Mouse (Mus musculus) G1E (cell line): Measurements from ENCODE around the gene Sacs. TPM values are rescaled to one million over a fixed set of nuclear protein-coding genes. Genes with fewer than 3 reads are reported as not detected.
A peak's percentile ranks its signal among the peaks of the same experiment; 100 is the strongest.
"Not testable (repeated sequence)": the region's sequence is repeated elsewhere in the genome, so short reads cannot be mapped to it uniquely, and the experiment has no call there.

Experiments used
- ATAC-seq: 2 replicates; pipeline ENCODE4 v1.8.0; 2016; ENCODE audit warnings: mild to moderate bottlenecking; ENCODE audit not compliant: insufficient number of reproducible peaks, poor library complexity, low FRiP score, severe bottlenecking; ENCODE audit errors: extremely low read depth
- DNase-seq: peaks from one replicate; pipeline ENCODE4 v3.0.0; 2012; ENCODE audit warnings: low spot score
- H3K27me3 ChIP-seq: 2 replicates; pipeline ENCODE4 v1.6.1; 2012; ENCODE audit warnings: mild to moderate bottlenecking, low read length, inconsistent platforms; ENCODE audit not compliant: insufficient read depth
- H3K36me3 ChIP-seq: replicated peaks from 2 replicates; pipeline ENCODE3; 2012; ENCODE audit warnings: mild to moderate bottlenecking, inconsistent platforms
- H3K4me1 ChIP-seq: 2 replicates; pipeline ENCODE4 v1.6.1; 2012; ENCODE audit warnings: low read depth, low read length, inconsistent platforms, mixed read lengths; ENCODE audit not compliant: insufficient read depth
- H3K4me3 ChIP-seq: 2 replicates; pipeline ENCODE4 v1.5.1; 2012; ENCODE audit warnings: low read depth, mild to moderate bottlenecking, inconsistent platforms, low read length, moderate library complexity, mixed read lengths
- H3K9me3 ChIP-seq: replicated peaks from 2 replicates; pipeline ENCODE4 v1.6.1; 2012; ENCODE audit warnings: inconsistent platforms
- CTCF ChIP-seq: IDR thresholded peaks from 2 replicates; pipeline ENCODE4 v1.5.1; 2012; ENCODE audit warnings: low read depth, low read length, inconsistent platforms, mixed read lengths
- GATA1 ChIP-seq: IDR thresholded peaks from 2 replicates; pipeline ENCODE4 v1.6.1; 2012; ENCODE audit warnings: borderline replicate concordance, low read length, inconsistent platforms, mixed read lengths
- GATA2 ChIP-seq: IDR thresholded peaks from 2 replicates; pipeline ENCODE4 v1.6.1; 2012; ENCODE audit warnings: low read depth, low read length, inconsistent platforms, borderline replicate concordance
- POLR2AphosphoS5 ChIP-seq: IDR thresholded peaks from 2 replicates; pipeline ENCODE4 v1.6.1; 2012; ENCODE audit warnings: low read depth, low read length, inconsistent platforms; ENCODE audit not compliant: insufficient replicate concordance
- TAL1 ChIP-seq: conservative IDR thresholded peaks from 2 replicates; pipeline ENCODE4 v1.6.1; 2012; ENCODE audit warnings: low read depth, low read length, inconsistent platforms, mixed read lengths
- polyA plus RNA-seq: library from polyadenylated mRNA; stranded (reverse); fragments of >175 nt; gene quantifications from 2 replicates; pipeline ENCODE4 v1.2.3, GENCODE M21; 2012
- total RNA-seq, 2 experiments: library from RNA; stranded (forward) in 1 of 2; stranded (reverse) in 1 of 2; fragments of 200-1000 nt in 1 of 2; fragments of >200 nt in 1 of 2; fragmentation: Nextera tagmentation in 1 of 2; gene quantifications; 2 replicates each; pipeline ENCODE4 v1.2.3; 2014 to 2017

Sacs gene
- total and polyA plus RNA-seq, 3 experiments: 0.53 to 23.3 (median 19.0) TPM

DNA sequence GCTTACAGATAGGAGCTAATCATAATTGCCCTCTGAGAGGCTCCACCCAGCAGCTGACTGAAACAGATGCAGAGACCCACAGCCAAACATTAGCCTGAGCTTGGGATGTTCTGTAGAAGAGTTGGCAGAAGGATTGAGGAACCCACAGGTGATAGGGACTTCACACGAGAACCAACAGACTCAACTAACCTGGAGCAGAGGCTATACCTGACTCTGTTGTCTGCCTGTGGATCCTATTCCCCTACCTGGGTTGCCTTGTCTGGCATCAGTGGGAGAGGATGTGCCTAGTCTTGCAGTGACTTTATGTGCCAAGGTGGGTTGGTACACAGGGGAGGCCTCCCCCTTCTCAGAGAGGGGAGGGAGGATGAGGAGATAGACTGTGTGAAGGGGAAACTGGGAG, 5.7 kb upstream of the Sacs start:
- ATAC-seq (no peak), DNase-seq (no peak)
- TF ChIP-seq CTCF: no peak
- no peak for TF ChIP-seq GATA2
- no peak for TF ChIP-seq GATA1
- no peak for TF ChIP-seq POLR2AphosphoS5
- TF ChIP-seq TAL1: no peak
- H3K4me1 ChIP-seq: no peaks in the 10 kb centered on the region
- H3K9me3 ChIP-seq: no peaks in the 10 kb centered on the region
- no peak overlapping the region for H3K4me3 ChIP-seq
- H3K27me3 ChIP-seq: 0 out of 2 replicates have a peak, but pooled peaks cover 7% of the 10 kb centered on the region
- H3K36me3 ChIP-seq: no peaks in the 10 kb centered on the region

- ATAC-seq (no peak), DNase-seq (no peak)
- H3K36me3 ChIP-seq: no peaks in the 10 kb centered on the region
- H3K27me3 ChIP-seq: peaks cover 9% of the 10 kb centered on the region
- no peak for TF ChIP-seq GATA1
- TF ChIP-seq GATA2: no peak
- TF ChIP-seq TAL1: no peak
- no peak for TF ChIP-seq CTCF
- TF ChIP-seq POLR2AphosphoS5: no peak
- no peaks in the 10 kb centered on the region for H3K4me1 ChIP-seq
- no peaks in the 10 kb centered on the region for H3K9me3 ChIP-seq
- H3K4me3 ChIP-seq: no peak overlapping the region
Observed at GRCm38 (mm10) chr14:61134381-61135030, 3.8 kb upstream of the Sacs start.

DNA sequence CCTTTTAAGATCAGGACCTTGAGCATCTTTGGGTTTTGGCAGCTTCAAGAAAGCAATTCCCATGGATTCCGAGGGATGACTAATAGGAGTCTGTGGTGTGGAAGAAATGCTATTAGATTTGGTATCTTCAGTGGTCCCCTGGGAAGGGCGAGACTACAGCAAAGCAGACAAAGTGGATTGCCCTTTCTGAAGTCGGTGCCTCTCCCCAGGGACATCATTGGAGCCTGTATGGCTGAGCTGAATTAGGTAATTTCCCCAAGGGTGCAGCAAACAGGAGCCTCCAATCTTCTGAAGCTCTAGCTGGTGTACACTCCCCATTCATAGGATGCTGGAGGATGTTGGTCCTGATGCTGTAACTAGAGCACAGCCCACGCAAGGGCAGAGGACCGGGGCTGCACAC, 847 bp upstream of the Sacs start:
- no peak overlapping the region for H3K4me3 ChIP-seq
- H3K36me3 ChIP-seq: no peaks in the 10 kb centered on the region
- no peak for DNase-seq
- no peaks in the 10 kb centered on the region for H3K9me3 ChIP-seq
- no peaks in the 10 kb centered on the region for H3K4me1 ChIP-seq
- TF ChIP-seq GATA1 (no peak), GATA2 (no peak), POLR2AphosphoS5 (no peak), TAL1 (no peak), CTCF (no peak)
- H3K27me3 ChIP-seq: peaks cover 9% of the 10 kb centered on the region
- ATAC-seq: no peak

DNA sequence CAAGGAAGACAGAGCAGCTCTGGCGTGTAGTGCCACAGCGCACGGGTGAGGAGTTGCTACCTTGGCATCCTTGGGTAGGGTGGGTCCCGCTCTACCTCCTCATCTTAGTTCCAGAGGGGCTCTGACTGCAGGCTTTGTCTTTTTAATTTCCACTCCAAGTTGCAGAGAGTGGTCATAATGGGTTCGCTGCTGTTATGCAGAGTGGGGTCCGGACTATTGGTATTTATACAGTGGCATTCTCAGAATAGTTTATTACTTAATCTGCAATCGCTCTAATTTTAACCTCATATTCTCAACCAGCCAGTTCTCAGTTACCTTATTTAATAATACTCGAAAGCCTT, 440 bp downstream of the Sacs start:
- peaks cover 9% of the 10 kb centered on the region for H3K27me3 ChIP-seq
- H3K4me3 ChIP-seq: no peak overlapping the region
- TF ChIP-seq GATA1 (no peak), TAL1 (no peak), GATA2 (no peak), POLR2AphosphoS5 (no peak), CTCF (no peak)
- no peaks in the 10 kb centered on the region for H3K36me3 ChIP-seq
- DNase-seq (no peak), ATAC-seq (no peak)
- H3K9me3 ChIP-seq: no peaks in the 10 kb centered on the region
- H3K4me1 ChIP-seq: no peaks in the 10 kb centered on the region

DNA sequence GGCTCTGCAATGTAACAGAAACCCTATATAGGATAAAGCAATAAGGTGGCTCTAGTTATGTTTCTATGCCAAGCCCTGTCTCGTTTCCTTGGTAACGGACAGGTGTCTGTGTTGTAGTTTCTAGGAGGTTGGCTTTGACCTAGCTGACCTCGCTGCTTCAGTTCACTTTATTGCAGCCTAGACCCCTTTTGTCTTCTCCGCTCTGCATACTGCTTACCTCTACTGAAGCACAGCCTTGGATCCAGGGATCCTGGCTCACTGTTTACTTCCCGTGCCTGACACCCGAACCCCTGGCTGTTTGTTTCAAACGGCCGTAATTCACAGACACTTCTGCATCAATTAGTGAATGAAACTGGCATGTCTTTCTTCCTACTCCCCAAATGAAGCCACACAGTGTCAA, 5.1 kb downstream of the Sacs start:
- Histone ChIP-seq H3K27me3 (peaks cover 3% of the 10 kb centered on the region), H3K4me1 (no peaks in the 10 kb centered on the region), H3K9me3 (no peaks in the 10 kb centered on the region), H3K4me3 (no peak overlapping the region), H3K36me3 (no peaks in the 10 kb centered on the region)
- TF ChIP-seq GATA1 (no peak), CTCF (no peak), TAL1 (no peak), GATA2 (no peak), POLR2AphosphoS5 (no peak)
- no peak for ATAC-seq
- no peak for DNase-seq

DNA sequence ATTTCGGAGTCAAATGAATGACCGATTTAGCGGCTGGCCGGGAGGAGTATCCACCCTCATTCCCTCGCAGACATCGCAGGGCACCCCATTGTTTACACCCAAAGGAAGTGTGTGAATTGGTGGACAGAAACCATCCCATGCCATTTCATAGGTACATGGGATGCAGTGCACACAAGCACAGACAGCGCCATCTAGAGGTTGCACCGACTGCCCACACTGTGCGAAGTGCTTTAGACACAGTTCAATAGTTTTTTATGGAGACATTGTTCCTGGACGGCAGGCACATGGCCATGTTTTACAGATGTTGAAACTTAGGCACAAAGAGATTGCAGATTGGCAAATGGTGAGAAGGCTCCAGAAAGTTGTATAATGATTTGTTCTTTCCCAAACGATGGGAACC, 5.6 kb downstream of the Sacs start:
- ATAC-seq (no peak), DNase-seq (no peak)
- no peaks in the 10 kb centered on the region for H3K36me3 ChIP-seq
- no peaks in the 10 kb centered on the region for H3K9me3 ChIP-seq
- TF ChIP-seq GATA2 (no peak), GATA1 (no peak), CTCF (peak; percentile 62), POLR2AphosphoS5 (no peak), TAL1 (no peak)
- no peak overlapping the region for H3K4me3 ChIP-seq
- no peaks in the 10 kb centered on the region for H3K4me1 ChIP-seq
- no peaks in the 10 kb centered on the region; the same call in 1 of the 2 replicates for H3K27me3 ChIP-seq

- H3K36me3 ChIP-seq, H3K4me3 ChIP-seq, ATAC-seq, H3K27me3 ChIP-seq, DNase-seq, H3K4me1 ChIP-seq, H3K9me3 ChIP-seq: not testable (repeated sequence)
Observed at GRCm38 (mm10) chr14:61150416-61150815, 12.2 kb downstream of the Sacs start.
